8 mouse cellular contexts compared by ENCODE assay signal in genomic region chr9:31914871-31915270, GRCm38 (mm10). TPM values are rescaled to one million over a fixed set of nuclear protein-coding genes. Genes with fewer than 3 reads are reported as not detected.
DNase-seq lines count a peak whose midpoint lies in the region; ATAC-seq and TF ChIP-seq lines count a peak whose summit lies in the region.

No protein-coding gene starts in this region.

- peak overlapping the region; percentile 54 for H3K4me3 ChIP-seq in left cerebral cortex, adult 2 months
- peak overlapping the region; percentile 14; the same call in 1 of the 2 replicates for H3K4me3 ChIP-seq in forebrain, embryonic 16.5 days (replicated peaks; ENCODE audit: low read length)

- peak overlapping the region; percentile 25 for H3K4me2 ChIP-seq in forebrain, embryonic 16.5 days (ENCODE audit: low read length)

- TF ChIP-seq CTCF in left cerebral cortex, adult 2 months (IDR thresholded peaks at IDR 0.05): no peak

- H3K9me3 ChIP-seq in forebrain, embryonic 16.5 days (ENCODE audit: control insufficient read depth, low read length): no peaks in the 10 kb centered on the region

- H3K27me3 ChIP-seq in forebrain, embryonic 16.5 days (replicated peaks; ENCODE audit: control insufficient read depth, insufficient read depth, low read length): peaks cover 81% of the 10 kb centered on the region

- H3K27ac ChIP-seq in left cerebral cortex, adult 2 months: no peak overlapping the region
- no peak overlapping the region for H3K27ac ChIP-seq in forebrain, embryonic 16.5 days (ENCODE audit: low read length)

- H3K4me1 ChIP-seq in forebrain, embryonic 16.5 days (replicated peaks; ENCODE audit: control insufficient read depth, insufficient read depth, low read length): peaks cover 20% of the 10 kb centered on the region

- no peak overlapping the region for H3K9ac ChIP-seq in forebrain, embryonic 16.5 days (replicated peaks; ENCODE audit: low read depth, low read length)

- peak in 1 of 2 experiments; percentile 28 for DNase-seq in left cerebral cortex, adult 2 months (ENCODE audit: extremely low spot score in 1 of 2, low spot score in 2 of 2)
- no peak for DNase-seq in left cerebral cortex, postnatal 10 days (ENCODE audit: extremely low spot score in 1 of 2, low spot score in 2 of 2)
- peak; percentile 28 for DNase-seq in kidney, postnatal 10 days
- peak; percentile 17 for DNase-seq in right cerebral cortex, adult 18-20 months
- no peak for DNase-seq in spleen, adult 12 weeks (ENCODE audit: low spot score)

- intact Hi-C loops in left cerebral cortex, adult 2 months (cut with DNase I): loop anchor here (5.0 kb wide), 1 partner anchor 118 kb away; no protein-coding TSS in a partner anchor
- intact Hi-C loops in left cerebral cortex, postnatal 10 days (cut with DNase I): loop anchor here (5.0 to 10.0 kb wide), 3 partner anchors 53 to 338 kb away; no protein-coding TSS in a partner anchor

- under 1% methylated on average over 34 of the region's 34 CpGs for WGBS in forebrain, embryonic 16.5 days

- no peaks in the 10 kb centered on the region for H3K36me3 ChIP-seq in forebrain, embryonic 16.5 days (ENCODE audit: control insufficient read depth, insufficient read depth)

- ATAC-seq in common myeloid progenitor, adult 5-6 weeks (replicated peaks; ENCODE audit: low read depth, poor library complexity, severe bottlenecking): peak; percentile 40; the same call in 1 of the 2 replicates
- peak; percentile 8; the same call in 1 of the 2 replicates for ATAC-seq in forebrain, embryonic 16.5 days
- ATAC-seq in megakaryocyte, adult 5-6 weeks (ENCODE audit: poor library complexity, severe bottlenecking): no peak

RNA-seq across cellular contexts. Expression of gene Barx2, which starts 1.6 kb away (rescaled TPM):
- total RNA-seq in left cerebral cortex, adult 2 months (2021): 1 to 10 TPM; 5.0 to 6.8 TPM
- 1 to 10 TPM; 7.6 to 9.2 TPM for total RNA-seq in left cerebral cortex, postnatal 10 days (2021)
- total RNA-seq in common myeloid progenitor, adult 5-6 weeks (2017): not detected in 2 replicates
- polyA plus RNA-seq in forebrain, embryonic 16.5 days (2015; fragmentation: Nextera tagmentation; extraction: Ambion mirVana): not detected in 2 replicates
- not detected in 2 replicates for total RNA-seq in megakaryocyte, adult 5-6 weeks (2015)
- total RNA-seq in megakaryocyte, adult 5-6 weeks (2017): not detected in 2 replicates

Comparison
In these comparisons a context has a peak if more than half of its experiments do, and no peak if none do; other contexts are left out.
1. DNase-seq: peak in kidney, postnatal 10 days (single experiment) and right cerebral cortex, adult 18-20 months (single experiment); none in left cerebral cortex, postnatal 10 days (0 of 2) and spleen, adult 12 weeks (single experiment).